Mouse (Mus musculus) kidney, postnatal 36 days (tissue): Measurements from ENCODE around the gene Nfix.
A peak's percentile ranks its signal among the peaks of the same experiment; 100 is the strongest.

Source experiments
- DNase-seq, 2 experiments: peaks; one replicate each; pipeline ENCODE4 v3.0.0; 2021 to 2022; ENCODE audit warnings: mixed read lengths in 2 of 2

Gene Nfix

DNA sequence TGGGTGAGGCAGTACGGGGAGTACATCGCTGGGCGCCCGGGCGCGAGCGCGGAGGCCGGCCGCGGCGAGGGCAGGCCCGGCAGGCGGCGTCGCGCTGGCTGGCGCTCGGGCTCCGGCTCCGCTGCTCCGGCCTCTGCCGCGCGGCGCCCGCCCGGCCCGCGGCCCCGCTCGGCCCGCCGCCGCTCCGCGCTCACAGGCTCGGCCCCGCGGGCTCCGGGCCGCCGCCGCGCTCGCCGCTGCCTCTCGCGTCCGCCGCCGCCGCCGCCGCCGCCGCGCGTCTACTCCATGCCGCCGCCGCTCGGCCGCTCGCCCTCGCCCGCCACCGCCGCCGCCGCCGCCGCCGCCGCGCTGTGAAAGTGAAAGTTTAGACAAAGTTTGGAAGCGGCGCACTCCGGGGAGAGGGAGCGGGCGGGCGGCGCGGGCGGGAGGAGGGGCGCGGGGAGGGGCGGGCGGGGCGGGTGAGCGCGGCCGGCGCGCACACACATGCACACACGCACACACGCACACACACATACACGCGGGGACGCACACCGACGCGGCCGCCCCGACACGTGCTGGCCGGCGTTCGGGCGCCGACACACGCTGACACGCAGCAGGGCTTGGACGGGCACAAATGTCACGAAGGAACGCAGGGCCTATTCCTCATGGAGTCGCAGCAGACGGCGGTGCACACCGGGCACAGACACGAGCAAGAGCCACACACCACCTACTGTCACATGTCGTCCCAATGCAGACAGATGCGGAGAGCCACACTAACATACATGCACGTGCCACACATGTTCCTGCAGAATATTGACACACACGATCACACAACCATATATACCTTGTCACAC is at the start of gene Nfix:
Nfix (minus strand) TSS at position 346 of the 833 bp plus-strand sequence.
- DNase-seq, result peak; percentile 77 to 87

DNA sequence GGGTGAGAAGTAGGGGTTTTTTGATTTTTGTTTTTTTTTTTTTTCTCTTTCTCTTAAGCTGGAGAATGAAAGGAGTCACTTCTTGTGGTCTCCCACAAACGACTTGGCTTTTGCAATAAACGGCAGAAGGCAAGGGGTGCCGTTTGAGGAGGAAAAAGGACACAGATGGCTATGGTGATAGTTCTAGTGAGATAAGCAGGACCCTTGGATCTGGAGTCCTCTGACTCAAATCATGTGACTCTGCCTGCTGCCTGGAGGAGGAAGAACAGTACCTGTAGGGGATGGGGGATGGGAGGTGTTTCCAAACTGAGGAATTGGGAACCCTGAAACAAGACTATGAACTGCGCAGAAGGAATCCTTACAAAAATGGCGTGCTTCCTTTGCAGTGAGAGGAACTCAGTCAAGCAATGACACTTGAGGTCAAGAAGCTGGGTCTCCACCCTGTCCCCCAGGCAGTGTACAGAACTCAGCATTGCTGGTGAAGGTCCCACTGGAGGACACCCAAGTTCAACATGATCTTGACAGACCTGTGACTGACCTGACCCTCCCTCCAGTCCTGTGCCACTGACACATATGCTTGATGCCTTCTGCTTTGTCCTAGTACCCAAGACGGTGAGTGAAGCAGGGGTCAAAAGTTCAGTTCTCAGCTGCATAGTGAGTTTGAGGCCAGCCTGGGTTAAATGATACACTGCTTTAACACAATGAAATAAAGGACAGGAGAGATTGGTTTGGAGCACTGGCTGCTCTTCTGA is 47.7 kb upstream of the Nfix start:
- peak in 1 of 2 experiments; percentile 13 for DNase-seq

DNA sequence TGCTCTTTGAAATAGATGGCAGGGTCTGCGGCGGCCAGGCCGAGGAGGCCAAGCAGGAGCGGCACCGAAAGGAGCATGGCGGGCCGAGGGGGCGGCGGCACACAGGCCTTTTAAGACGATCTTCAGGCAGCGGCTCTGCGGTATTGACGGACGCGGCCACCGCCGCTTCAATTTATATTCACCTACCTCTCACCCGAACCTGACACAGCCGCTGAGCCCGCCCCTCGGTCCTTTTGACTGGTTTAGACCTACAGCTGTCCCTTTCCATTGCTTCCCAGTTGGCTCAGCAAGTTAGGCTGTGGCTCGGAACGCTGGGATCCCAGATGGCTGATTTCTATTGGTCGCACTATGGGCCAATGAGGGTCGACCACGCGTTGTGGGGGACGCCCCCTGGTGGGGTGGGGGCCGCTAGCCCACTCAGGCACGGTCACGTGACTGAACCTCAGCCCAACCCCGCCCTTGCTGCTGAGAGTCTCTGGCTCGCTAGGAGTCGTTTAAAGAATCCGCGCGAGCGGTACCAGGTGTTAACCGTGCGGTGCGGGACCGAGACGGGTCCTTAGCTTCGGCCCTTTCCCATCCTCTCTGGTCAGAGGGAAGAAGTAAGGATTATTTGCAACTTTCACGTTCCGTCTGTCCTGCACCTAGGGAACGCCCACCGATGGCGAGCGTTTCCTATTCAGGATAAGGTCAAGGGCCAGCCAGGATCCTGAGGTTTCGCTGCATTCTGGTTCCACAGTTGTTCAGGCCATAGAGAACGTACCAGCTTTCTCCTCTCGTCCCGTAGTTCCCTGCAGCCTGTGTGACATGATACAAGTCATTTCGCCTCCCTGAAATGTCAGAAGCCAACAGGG is 46.8 kb upstream of the Nfix start, which contains the start of gene Calr:
Calr (minus strand) TSS at position 213 of the 851 bp plus-strand sequence.
- DNase-seq, result peak; percentile 99 to 100

DNA sequence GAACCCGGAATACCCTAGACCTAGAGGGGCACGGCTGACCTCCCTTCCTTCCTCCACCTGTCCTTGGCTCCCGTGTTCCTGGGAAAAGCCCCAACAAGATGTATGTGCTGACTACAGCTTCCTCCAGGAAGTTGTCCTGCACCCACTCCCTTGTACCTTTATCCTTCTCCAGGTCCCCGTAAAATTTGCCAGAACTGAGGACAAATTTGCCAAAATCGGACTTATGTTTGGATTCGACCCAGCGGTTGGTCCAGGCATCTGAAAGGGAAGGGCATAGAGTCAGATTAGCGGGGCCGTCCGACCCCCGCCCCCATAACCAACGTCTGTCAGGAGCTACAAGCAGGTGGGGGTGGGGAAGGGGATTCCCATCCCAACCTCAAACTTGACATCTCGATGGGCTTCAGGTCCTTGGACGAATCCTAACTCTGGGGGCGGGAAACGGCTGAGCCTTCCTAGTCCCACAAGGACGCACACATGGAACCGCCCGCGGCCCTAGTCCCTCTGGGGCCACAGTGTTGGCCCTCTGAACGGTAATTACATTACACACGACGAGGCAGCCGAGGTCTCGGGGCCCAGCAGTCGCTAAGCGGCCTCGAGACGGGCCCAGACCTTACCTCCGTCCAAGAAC is 46.1 kb upstream of the Nfix start:
- DNase-seq, result no peak

DNA sequence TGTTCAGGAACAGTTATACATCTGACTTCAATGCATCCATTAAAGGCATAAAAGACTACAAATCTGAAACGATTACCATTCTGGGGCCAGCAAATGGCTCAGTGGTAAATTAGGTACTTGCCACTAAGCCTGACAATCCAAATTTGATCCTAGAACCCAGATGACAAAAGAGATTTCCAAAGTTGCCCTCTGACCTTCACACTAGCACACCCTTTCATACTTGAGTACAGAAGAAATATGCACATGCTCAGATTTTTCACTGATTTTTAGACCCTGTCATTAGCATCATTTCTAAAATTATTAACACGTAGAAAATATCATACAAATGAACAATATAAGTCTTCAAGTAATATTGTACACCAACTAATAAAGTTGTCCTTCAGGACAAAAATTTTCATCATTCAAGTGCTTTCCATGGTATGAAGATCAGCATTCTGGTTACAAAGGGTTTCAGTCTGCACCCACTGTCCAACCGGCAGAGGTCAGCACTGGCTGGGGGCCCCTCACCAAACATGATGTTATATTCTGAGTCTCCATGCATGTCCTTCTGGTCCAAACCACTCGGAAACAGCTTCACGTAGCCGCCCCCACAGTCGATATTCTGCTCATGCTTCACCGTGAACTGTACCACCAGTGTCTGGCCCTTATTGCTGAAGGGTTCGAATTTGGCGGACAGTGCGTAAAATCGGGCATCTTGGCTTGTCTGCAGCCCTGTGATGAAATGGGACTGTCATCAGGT is 45.4 kb upstream of the Nfix start:
- DNase-seq, result peak; percentile 36 to 67

DNA sequence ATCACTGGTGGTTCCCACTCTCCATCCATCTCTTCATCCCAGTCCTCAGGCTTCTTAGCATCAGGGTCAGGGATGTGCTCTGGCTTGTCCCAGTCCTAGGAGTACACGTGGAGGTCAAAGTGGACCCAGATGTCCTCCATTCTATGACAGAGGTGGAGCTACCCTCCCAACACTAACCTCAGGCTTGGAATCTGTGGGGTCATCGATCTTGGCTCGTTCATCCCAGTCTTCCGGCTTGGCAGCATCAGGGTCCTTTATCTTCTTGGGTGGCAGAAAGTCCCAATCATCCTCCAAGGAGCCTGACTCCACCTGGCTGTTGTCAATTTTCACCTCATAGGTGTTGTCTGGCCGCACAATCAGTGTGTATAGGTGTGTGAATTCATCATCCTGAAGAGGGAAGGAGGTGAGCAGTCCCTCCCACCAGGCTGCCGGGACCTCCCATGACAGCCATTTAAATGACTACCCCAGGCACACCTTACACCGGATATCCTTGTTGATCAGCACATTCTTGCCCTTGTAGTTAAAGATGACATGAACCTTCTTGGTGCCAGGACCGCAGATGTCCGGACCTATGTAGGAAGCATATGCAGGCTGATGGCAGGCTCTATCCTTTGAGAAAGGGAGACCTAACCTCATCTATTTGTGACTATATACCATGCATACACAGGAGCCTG is 44.4 kb upstream of the Nfix start:
- no peak for DNase-seq

DNA sequence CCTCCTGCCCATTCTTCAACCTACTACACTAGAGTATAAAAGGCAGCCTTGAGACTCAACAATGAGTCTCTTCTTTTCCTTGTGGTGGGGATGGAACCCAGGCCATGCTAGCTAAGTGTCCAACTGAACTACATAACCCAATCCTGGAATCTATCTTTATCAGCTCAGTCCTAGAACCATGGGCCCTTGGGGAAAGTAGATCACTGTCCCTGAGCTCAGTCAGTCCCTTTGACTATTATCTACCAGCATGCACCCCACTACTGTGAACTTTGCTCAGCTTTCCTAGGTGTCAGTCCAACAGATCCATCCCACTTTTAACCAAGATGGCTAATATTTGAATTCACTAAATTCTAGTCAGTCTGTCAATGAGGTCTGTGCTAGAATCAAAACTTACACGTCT is 41.4 kb upstream of the Nfix start:
- no peak for DNase-seq

DNA sequence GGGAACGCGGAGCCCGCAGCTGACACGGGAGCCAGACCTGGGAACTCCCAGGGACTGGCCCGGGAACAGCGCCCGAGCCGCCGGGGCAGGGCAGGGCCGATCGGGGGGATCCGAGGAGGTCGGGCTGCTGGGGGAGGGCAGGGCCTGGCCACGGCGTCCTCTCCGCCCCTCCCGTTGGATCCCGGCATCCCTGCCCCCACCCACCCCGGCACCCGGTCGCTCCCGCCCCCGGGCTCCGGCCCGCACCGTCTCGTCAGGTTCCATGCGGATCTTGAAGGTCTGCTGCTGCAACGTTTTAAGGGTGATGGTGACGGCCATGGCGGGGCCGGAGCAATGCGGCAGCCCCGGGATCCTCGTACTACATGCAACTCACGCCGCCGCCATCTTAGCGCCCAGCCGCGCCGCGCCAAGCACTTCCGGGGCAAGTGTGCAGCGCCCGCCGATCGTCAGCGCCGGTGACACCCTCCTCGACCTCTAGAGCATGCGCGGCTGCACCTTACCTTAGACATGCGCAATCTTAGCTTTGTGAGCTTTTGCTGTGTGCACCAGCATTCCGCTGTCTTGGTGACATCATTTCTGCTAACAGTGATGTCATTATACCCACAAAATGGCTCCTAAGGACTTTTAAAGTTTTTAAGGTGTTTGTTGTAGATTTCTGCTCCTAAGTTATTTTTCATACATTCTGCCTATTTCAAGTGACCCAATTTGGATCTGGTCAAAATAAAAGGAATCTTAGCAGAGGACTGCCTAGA is 40.3 kb upstream of the Nfix start, which contains the start of gene Rad23a:
Rad23a (minus strand) TSS at position 418 of the 752 bp plus-strand sequence.
- DNase-seq, result peak; percentile 94 to 95

DNA sequence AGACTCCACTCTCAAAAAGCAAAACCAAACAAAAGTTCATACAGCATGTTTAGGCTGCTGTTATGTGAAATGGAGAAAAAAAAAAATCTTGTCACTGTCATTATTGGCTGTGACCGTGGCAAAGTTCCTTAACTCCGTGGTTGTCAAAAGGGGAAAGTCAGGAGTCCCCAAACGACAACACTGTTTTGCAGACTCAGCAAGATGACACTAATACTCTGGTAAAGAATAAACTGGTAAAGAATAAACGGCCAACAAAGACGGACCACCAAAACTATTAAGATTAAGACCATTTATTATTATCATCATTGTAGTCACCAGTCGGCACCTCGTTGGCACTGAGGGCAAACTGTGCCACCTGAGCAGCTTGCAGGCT is 39.7 kb upstream of the Nfix start:
- no peak for DNase-seq

DNA sequence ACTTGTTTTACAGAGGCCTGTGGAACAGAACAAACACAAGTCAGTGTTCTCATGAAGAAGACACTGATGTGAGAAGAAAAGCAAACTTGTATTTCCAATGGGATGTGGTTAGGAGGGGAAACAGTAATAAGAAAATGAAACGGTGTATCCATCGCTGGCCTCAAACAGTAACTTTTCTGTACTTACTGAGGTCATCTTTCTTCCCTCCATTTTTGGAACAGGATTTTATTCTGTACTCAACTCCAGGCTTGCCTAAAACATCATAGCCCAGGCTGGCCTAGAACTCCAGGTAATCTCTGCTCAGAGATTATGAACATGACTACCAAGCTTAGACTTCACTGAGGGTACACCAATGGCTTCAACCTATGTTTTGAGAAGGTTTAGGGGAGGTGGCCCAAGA is 39.3 kb upstream of the Nfix start:
- DNase-seq, result no peak

DNA sequence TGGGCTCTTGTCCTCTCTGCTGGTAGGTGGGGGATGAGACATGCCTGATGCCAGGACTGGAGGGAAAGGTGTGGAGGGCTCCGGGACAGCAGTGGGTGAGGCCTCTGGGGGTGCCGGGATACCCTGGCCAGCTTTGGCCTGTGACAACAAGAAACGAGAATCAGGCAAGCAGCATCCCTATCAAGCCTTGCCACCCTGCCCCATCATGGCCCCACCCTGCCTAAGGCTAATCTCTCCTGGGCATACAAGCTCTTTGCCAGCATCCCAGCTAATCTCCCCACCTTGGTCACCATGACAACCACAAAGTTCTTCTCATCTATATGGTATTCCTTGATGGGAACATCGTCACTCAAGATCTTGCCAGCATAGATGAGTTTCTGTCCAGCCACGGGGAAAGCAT is 38.4 kb upstream of the Nfix start:
- no peak for DNase-seq

DNA sequence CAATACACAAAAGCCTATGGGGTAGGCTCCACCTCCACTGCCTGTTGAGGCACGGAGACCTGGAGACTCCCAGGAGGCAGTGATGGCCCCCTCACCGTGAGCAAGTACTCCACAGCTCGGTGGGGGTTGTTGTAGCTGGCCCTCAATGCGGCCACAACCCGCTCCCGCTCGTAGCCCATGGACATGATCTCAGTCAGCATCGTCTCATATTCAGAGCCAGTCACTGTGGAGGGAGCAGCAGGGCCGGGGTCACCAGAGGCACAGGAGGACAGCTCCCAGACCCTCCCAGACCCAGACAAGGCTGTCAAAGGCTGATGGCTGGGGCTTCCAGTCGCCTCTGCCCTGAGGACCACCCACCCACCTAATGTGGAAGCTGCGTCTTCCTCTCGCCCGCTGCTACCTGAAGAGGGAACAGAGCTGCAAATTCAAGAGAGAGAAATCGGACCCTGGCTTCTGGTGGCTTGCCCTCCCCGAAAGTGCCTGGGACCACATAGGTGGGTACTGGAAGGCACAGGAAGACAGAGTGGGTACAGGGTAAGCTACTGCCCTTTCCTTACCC is 37.8 kb upstream of the Nfix start:
- DNase-seq, result no peak

DNA sequence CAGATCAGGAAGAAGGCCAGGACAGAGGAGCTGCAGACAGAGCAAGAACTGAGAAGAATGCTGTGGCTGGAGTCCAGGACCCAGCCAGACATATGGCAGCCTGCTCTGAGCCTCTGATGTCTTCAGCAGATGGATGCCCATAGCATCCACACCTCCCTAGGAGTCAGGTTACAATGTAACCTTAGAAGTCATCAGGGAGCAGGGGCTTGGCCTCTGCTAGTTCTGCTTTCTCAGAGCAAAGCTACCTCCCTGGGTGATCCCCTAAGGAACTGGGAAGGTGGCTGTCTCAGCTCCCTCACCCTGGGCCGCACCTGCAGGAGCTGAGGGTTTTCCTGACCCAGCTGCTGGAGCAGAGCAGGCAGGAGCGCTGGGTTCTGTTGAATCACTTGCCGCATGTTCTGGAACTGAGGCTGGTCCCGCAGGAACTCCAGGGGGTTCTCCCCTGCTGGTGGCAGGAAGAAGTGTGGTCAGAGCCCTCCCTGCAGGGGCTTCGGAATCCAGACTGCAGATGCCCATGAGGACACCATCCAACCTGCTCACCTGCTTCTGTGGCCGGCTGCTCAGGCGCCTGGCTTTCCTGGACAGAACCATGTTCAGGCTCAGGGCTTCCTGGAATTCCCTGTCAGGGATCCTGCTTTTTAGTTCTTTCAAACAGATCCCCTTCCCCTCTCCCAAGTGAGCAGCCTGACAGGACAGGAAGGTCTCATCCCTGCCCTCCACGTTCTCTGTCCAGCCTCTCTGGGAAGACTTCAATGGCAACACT is 37.2 kb upstream of the Nfix start:
- no peak for DNase-seq

DNA sequence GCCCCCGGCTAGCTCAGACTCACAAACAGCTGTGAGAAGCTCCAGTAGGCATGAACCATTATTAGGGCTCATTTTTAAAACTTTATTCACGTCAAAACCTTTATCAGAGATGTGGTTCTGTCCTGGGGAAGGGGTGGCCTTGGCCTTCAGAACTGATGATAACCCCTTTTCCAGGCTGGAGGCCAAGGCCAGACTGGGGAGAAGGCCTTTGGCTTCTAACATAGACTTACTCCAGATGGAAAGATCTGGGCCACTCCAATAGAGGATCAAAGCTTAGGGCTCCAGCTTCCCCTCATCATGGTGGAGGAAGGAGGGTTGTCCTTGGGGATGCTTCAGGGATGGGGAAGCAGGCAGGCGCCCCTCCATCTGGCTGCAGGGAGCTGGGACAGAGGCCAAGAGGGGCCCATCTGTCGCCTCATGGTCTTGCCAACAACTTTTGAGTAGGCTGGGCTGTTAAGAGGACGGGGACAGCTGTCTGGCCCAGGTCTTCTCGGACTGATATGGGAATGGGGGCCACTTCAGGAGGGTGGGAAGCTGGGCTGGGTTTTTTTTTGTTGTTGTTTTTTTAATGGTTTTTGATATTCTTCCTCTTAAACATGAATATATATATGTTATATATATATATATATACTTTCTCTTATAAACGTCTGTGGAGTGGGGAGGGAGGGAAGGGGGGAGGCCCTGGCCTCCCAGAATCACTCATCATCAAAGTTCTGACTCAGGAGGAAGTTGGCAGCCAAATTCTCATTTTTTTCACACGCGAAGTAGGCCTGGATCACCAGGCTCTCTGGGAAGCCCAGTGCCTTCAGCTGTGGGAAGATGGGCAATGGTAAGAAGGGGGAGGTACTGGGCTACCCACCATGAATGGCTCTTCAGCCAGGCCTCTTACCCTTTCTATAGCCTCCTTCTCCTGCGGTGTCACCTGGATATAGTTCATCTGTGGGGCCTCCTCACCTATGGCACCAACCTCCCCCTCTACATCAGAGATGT is 35.0 kb upstream of the Nfix start:
- DNase-seq, result no peak

DNA sequence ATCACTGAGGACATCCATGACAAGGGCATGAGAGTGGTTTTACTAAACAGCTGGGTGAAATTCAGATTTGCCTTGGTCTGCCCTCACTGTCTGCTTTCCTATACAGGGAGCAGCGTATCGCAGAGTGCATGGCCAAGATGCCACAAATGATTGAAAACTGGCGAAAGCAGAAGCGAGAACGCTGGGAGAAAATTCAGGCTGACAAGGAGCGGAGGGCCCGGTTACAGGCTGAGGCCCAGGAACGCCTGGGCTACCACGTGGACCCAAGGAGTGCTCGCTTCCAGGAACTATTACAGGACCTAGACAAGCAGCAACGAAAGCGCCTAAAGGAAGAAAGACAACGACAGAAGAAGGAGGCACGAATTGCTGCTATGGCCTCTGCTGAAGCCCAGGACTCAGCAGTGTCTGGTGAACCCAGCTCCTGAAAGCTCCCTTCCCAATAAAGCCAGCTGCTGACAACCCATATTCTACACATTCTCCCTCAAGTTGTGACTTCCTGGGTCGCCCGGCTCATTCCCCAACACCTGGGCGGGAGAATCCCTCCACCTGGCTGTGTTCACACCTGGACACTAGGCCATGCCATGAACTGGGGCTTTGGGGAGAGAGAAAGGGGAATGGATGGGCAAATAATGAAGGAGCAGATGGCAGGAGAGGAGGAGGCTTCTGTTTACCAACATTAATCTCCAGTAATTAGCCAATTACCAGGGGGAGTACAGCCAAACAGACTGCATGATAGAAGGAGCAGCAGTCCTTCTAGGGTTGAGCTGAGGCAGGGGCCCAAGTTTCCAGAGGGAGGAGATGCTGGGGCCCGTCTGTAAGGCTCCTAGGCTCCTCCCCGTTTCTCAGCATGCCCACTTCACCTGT is 34.1 kb upstream of the Nfix start:
- DNase-seq, result no peak

DNA sequence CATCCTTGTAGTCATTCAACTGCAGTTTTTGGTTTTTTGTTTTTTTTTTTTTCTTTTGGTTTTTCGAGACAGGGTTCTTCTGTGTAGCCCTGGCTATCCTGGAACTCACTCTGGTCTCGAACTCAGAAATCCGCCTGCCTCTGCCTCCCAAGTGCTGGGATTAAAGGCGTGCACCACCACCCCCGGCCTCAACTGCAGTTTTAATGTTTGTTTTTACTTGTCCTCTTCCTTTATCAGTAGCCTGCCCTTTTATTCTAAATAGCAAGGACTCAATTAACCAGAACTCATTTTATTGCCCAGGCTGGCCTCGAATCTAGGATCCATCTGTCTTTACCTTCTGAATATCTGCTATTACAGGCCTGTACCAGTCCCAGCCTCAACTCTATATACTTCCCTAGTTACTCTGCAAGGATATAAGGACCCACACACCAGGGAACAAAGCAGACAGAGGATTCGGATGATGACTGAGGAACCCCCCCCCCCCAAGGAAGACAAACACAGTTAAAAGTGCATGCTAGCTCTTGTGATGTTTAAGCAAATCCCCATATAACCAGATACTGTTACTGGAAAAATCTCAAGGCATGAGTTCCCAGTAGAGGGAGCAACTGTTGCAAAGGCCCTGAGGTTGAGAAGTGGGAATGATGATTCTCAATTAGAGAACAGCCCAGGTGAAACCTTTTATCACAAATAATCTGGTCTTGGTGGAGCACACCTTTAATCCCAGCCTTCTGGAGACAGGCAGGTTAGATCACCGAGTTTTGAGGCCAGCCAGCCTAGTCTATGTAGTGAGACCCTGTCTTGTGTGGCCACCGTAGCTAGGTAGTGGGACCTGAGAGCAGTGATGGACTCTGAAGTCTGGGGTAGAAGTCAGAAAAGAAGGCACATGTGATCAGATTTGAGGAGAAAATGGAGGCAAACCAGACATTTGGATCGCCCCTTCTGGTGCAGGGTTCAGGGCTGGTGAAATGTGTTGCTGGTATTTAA is 32.9 kb upstream of the Nfix start:
- no peak for DNase-seq
